In the genomic region with DNA sequence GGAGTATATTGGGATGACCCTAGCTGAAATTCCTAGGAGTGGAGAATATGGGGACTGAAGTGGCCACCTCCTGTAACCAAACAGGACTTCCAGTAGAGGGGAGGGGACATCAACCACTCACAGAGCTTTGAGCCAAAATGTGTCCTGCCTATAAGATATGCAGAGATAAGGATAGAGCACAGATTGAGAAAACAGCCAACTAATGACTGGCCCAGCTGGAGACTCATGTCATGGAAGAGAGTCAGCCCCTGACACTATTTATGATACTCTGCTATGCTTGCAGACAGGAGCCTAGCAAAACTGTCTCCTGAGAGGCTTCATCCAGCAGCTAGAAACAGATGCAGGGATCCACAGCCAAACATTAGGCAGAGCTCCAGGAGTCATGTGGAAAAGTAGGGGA, we compare ENCODE assay signal across 13 mouse cellular contexts.
"Had no signal": no experiment of that assay in that cellular context is flagged by ENCODE, and none has a peak within 500 bp of the region (broad histone marks: within the 10 kb centered on the region; RNA-seq: fewer than 3 reads in every experiment).

No protein-coding gene starts in this region.

- DNase-seq: kidney, adult 18-20 months; kidney, postnatal 14 days; left cerebral cortex, postnatal 4 days; midbrain, embryonic 14.5 days; right cerebral cortex, adult 18-20 months; spleen, adult 18-20 months; thymus, adult 18-20 months; thymus, postnatal 14 days had no signal

- H3K27me3 ChIP-seq: limb, embryonic 13.5 days; neural tube, embryonic 15.5 days had no signal

- H3K36me3 ChIP-seq: limb, embryonic 13.5 days; midbrain, embryonic 10.5 days; neural tube, embryonic 15.5 days had no signal

- H3K4me1 ChIP-seq: limb, embryonic 13.5 days; midbrain, embryonic 10.5 days; neural tube, embryonic 15.5 days had no signal

- H3K27ac ChIP-seq: limb, embryonic 13.5 days; liver, embryonic 14.5 days; midbrain, embryonic 10.5 days; neural tube, embryonic 15.5 days had no signal

- H3K4me2 ChIP-seq: limb, embryonic 13.5 days; neural tube, embryonic 15.5 days had no signal

- H3K9ac ChIP-seq: limb, embryonic 13.5 days; liver, embryonic 14.5 days; neural tube, embryonic 15.5 days had no signal

- H3K4me3 ChIP-seq: limb, embryonic 13.5 days; midbrain, embryonic 10.5 days; myocyte; neural tube, embryonic 15.5 days had no signal

- H3K9me3 ChIP-seq: limb, embryonic 13.5 days; midbrain, embryonic 10.5 days; neural tube, embryonic 15.5 days had no signal
